Mouse (Mus musculus) testis, postnatal 14 days (tissue): ENCODE data around the gene Osbpl8.
"Not testable (repeated sequence)": the region's sequence is repeated elsewhere in the genome, so short reads cannot be mapped to it uniquely, and the experiment has no call there.

Source experiments
- DNase-seq: peaks from one replicate; pipeline ENCODE4 v3.0.0; 2021; ENCODE audit warnings: low spot score

Gene Osbpl8

DNA sequence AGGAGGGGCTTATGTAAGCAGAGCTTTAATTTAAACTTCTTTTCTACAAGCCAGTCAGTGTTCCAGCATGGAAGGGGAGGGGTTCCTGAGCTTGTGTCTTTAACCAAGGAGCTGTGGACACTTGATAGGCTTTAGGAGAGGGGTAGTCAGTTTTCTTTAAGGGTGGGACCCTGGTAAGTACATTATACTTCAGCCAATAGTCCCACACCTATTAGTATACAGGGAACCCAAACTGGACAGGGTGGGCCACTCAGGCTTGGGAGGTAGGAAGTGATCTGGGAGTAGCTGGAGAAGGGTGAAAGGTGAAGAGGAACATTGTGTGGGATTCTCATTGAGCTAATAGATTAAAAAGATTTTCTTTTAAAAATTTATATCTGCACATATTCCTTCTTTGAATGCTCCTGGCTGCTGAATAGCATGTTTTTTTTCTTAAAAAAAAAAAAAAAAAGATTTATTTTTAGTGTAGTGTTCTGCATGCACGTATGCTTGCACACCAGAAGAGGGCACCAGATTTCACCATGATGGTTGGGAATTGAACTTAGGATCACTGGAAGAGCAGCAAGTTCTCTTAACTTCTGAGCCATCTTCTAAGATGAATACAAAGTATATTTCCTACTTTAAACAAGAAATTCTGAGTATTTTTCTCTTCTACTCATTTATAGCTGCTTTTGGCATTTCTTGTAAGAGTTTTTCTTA is 21.2 kb downstream of the Osbpl8 start:
- DNase-seq, result no peak

DNA sequence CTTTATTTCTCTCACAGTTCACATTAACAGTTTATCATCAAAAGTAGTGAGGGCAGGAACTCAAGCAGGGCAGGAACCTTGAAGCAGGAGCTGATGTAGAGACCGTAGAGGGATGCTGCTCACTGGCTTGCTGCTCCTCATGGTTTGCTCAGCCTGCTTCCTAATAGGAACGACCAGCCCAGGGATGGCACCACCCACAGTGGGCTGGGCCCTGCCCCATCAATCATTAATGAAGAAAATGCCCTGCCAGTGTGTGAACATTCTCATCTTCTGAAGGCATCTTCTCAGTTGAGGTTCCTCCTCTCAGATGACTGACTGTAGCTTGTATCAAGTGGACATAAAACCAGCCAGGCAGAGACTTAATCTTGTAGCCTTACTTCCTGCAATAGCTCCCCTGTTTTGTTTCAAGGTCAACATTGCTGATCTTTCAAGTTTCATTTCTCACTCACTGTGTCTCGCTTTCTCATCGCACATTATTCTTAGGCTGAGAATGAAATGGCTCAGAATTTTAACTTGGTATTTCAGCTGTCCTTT is 24.5 kb downstream of the Osbpl8 start:
- DNase-seq, result no peak

DNA sequence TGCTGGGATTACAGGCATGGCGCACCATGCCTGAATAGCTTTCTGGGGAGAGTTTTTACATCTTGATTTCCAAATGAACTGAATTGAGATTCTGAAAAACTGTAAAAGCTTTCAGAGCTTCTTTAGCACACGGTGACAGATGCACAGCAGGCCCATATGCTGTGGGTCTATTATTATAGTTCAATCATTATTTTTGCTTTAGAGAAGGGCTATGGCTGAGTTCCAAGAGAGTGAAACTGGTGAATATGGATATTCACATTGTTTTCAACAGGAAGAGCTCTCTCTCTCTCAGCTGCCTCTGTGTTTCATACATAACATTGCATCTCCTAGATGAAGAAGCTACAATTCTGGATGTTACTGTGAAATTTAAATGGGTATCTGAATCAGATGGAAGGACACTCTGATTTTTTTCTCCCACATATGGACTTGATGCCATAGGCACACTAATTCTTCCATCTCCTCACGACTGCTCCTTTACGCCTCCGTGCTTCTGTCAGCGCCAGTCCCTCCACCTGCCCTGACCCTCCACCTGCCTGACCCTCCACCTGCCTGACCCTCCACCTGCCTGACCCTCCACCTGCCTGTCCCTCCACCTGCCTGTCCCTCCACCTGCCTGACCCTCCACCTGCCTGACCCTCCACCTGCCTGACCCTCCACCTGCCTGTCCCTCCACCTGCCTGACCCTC is 25.7 kb downstream of the Osbpl8 start:
- no peak for DNase-seq

DNA sequence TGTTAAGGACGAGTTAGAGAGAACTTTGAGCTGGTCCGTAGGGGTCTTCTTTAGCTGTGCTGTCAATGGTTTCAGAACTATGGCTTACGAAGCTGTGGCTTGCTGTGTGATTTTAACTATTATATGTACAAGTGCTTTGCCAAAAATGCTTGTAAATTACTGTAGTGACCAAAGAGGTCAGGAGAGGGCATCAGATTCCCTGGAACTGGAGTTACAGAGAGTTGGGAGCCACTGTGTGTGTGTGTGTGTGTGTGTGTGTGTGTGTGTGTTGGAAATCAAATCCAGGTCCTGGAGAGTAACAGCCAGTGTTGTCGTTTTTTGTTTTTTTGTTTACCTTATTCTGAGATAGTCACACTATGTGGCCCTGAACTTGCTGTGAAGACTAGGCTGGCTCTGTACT is 29.0 kb downstream of the Osbpl8 start:
- DNase-seq, result no peak

DNA sequence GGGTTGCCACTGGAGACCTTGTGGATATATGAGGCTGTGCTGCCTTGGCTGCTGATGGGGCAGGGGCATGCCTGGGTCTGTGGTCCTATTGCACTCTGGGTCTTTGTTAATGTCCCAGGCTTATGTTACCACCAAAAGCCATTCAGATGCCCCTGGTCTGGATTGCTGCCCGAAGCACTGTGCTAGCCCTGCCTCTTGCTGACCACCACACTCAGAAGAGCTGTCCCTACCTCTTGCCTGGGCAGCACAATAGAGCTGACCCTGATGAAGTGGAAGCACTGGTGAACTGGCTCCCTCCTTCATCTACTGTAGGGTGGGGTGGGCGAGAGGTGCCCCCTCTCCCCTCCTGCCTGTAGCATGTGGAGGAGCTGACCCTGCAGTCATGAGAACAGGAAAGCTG is 31.6 kb downstream of the Osbpl8 start:
- DNase-seq, result no peak

DNA sequence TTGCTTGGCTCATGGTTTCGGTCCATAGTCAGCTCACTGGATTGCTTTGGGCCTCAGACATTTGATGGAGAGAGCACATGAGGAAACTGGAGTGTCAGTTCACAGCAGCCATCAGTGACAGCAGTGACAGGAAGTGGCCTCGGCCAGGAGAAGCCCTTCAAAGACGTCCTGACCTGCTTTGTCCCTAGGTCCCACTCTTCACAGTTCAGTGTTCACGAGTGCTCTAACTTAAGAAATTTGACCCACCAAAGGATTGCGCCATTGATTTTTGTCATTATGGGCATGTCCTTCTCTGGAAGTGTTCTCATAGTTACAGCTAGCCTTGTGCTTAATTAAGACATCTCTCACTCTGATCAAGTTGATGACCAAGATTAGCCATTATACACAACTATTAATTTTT is 34.2 kb downstream of the Osbpl8 start:
- not testable (repeated sequence) for DNase-seq

DNA sequence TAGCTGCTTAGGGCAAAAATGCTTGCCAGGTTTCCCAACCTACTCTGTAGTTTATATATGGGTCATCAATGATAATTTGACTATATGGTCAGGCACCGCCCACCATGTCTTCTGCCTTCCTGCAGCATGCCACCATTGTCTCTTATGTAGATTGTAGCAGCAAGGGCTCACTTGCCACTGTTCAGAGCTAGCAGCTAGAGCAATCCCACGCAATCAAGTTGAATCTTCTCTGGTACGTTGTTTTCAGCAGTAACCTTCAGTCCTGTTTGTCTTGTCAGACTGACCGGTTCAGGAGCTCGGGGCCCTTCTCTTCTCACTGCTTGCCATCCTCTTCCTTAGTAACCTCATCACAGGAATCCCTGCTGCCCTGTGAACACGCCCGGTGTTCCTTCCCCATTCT is 36.6 kb downstream of the Osbpl8 start:
- DNase-seq, result no peak

DNA sequence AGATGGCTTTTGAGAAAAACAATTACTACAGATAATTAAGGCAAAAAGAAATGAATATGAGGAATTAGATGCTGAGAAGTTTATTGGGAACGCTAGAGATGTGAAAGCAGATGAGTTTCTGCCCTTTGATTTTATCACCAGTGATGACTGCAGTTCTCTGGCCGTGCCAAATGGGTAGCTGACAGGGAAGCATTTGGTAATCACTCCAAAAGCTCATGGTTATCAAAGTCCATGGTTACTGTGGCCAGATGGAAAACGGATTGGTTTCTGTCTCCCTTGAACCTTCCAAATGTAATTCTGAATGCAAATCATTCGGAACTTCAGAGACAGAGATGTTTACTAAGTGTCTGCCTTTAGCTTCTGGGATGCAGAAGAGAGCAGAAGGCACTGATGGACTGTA is 37.1 kb downstream of the Osbpl8 start:
- no peak for DNase-seq

DNA sequence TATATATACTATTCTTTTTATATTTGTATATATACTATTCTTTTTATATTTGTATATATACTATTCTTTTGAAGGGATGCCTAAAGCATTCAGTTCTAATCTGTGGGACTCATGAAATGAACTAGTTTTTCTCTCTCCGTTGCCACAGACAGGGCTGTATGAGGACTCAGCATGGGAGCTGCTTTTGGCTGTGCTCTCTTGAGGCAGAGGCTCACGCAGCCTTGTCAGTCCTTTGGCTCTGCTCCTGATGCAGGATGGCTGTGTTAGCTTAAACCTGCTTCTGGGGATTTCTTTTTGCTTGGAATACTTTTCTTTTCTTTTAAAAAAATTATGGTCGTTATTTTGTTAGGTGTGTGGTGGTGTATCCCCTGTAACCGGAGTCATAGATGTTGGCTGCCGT is 39.5 kb downstream of the Osbpl8 start:
- no peak for DNase-seq

DNA sequence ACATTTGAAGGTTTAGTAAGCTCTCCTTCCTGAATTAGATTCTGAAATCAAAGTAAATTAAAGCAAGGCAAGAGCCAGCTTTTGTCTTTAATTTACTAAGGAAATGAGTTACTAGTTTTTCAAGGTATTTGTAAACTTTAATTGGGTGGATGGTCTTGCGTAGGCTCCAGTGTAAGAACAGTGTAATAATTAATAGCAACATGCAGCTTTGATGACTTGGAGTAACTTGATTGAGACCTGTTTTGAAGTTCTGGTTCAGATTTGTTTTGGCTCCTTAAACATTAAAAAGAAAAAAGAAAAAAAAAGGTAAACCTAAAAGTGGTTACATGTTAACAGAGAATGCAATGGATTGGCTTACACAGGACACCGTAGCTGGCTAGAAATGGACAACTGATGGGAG is 40.9 kb downstream of the Osbpl8 start:
- DNase-seq, result no peak

DNA sequence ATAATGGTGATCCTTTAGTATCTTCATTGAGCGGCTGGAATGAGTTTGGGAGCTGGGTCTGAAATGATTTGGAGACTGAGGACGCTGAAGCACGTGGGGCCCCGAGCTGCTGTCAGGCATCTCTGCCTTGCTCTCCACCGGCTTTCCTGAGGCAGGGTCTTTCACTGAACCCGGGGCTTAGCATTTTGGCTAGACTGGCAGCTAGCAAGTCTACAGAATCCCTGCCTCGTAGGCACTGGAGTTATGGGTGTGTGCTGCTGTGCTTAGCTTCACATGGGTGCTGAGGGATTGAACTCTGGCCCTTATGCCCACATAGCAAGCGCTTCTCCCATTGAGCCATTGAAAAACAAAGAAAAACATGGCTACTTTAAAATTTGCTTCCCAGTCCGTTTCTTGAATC is 42.8 kb downstream of the Osbpl8 start:
- no peak for DNase-seq

DNA sequence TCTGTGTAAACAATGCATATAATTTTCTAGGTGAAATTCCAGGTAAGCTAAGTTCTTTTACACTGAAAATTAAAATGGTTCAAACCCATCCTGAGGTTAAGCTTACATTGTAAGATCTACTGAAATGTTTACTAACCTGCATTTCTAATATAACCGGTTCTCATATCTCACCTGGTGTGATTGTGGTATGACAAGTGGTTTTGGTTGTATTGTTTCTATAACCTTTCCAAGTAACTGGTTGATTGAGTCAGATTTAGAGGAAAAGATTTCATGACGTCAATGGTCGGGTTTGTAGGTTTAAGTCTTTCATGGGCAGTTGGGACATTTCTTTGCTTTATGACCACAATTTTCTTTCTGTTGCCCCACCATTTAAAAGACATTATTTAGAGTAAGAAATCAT is 49.5 kb downstream of the Osbpl8 start:
- DNase-seq, result no peak

DNA sequence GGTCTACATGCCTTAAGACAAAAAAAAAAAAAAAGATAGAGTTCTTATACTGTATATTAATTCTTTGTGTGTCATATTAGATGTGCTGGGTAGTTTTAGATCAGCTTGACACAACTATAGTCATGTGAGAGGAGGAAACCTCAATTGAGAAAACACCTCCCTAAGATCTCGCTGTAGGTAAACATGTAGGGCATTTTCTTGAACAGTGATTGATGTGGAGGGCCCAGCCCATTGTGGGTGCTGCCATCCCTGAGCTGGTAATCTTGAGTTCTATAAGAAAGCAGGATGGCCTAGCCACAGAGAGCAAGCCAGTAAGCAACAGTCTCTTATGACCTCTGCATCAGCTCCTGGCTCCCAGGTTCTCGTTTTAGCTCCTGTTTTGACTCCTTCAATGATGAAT is 50.1 kb downstream of the Osbpl8 start:
- no peak for DNase-seq

DNA sequence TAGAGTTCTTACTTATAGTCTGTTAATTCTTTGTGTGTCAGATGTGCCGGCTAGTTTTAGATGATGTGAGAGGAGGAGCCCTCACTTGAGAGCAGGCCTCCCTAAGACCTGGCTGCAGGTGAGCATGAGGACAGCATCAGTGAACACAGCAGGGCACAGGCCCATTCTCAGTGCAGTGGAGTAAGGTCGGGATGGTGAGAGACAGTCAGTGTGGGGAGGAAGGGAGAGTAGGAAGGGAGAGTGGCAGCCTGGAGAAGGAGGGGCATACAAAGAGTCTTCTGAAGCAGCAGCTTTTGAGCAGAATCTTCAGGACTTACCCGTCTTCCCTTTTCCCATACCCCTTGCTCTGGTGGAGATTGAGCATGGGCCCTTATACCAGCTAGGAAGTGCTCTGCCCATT is 51.0 kb downstream of the Osbpl8 start:
- peak; percentile 46 for DNase-seq

DNA sequence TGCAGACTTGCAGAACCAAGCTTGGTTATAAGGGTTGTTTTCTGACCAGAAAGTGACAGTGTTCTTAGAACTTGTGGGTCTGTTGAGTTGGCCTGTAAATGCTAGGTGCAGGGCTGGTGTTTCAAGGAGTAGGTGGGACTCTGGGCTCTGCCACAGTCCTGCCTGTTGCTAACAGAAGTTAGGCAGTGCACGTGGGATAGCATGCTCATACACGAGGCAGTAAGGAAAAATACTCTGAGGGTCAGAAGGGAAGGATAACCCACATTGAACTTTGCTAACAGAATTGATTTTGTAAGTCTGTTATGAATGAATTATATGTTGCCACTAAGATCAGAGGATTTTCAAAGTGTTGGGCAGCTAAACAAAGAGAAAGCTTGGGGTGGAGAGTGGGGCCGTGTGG is 51.6 kb downstream of the Osbpl8 start:
- no peak for DNase-seq

DNA sequence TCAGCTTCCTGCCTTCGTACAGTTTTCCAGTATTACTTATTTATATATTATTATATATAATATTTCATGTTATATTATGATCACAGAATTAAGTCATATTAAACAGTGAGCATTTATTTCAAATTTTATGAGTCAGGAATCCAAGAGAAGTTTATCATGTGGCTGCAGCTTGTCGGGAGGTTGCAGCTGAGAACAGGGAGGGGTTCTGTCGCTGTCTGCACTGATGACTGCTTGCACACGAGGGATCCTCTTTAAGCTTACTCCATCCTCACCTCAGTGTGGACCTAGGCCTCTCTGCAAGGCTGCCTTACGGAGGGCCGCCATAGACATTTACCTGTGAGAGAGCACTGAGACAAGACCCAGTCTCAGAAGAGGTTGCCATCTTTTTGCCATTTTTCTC is 58.0 kb downstream of the Osbpl8 start:
- DNase-seq, result no peak

DNA sequence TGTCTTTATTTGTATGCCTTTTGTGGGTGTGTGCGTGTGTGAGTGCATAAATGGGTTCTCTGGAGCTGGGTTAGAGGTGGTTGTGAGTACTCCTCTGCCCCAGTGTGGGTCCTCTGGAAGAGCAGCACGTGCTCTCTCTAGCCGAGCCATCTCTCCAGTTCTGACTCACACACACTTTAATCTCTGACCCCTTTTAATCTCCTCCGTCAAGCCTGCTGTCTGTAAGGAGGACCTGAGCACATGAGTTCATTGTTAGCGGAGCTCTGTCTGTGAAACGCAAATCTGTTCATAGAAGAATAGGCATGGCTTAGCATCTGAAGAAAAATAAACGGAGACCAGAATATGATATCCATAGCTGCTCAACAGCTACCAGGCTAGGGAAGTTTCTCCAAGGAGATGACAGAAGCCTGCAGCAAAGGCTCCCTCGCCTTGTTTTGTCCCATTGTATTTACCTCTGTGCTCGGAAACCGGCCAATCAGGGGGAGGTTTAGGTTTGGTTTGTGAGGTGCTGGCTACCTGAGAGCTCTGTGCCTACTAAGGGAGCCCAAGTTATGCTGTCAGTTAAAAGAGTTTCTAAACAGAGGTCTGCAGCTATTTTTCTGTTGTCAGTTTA is 58.8 kb downstream of the Osbpl8 start:
- DNase-seq, result no peak

DNA sequence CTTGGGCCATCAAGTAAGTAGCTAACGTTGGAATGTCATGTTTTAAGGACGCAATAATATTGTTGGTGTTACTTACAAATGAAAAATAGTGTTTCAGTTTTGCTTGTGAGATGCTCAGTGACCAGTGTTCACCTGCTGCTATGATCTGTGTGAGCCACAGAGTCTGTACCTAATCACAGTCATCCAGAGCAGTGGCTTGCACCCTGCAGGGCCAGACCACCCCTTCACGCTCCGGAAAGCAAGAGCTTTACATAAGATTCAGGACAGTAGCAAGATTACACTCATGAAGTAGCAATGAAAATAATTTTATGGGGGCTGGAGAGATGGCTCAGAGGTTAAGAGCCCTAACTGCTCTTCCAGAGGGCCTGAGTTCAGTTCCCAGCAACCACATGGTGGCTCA is 60.1 kb downstream of the Osbpl8 start:
- DNase-seq, result no peak

DNA sequence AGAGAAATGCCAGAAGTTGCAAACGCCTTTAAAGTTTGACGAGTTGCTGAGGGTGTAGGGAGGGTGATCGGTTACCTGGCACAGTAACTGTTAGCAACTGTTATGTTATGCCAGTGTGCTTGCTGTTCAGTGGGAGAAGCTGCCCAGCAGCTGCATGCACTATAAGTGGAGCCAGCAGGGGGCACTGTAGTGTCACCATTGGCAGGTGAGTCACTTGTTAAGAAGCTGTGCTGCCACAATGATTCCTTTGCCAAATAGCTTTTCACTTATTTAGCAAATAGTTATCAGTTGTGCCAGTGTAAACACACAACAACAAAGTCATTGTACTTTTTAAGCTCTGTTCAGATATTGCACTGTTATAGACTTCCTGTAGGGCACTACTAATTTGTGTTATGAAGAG is 62.0 kb downstream of the Osbpl8 start:
- DNase-seq, result peak; percentile 76

DNA sequence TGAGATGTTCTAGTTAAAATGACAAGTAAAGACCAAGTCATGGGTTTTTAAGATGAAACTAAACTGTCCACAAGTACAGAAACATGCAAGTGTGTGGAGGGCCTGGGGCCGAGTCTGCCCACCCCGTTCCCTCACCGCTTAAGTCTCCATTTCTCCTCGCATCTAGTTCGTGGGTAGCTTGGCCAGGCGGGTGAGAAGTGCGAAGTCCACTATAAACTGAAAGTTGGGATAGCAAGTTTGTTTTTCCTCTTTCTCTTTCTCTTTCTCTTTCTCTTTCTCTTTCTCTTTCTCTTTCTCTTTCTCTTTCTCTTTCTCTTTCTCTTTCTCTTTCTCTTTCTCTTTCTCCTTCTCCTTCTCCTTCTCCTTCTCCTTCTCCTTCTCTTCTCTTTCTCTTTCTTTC is 67.7 kb downstream of the Osbpl8 start:
- not testable (repeated sequence) for DNase-seq

DNA sequence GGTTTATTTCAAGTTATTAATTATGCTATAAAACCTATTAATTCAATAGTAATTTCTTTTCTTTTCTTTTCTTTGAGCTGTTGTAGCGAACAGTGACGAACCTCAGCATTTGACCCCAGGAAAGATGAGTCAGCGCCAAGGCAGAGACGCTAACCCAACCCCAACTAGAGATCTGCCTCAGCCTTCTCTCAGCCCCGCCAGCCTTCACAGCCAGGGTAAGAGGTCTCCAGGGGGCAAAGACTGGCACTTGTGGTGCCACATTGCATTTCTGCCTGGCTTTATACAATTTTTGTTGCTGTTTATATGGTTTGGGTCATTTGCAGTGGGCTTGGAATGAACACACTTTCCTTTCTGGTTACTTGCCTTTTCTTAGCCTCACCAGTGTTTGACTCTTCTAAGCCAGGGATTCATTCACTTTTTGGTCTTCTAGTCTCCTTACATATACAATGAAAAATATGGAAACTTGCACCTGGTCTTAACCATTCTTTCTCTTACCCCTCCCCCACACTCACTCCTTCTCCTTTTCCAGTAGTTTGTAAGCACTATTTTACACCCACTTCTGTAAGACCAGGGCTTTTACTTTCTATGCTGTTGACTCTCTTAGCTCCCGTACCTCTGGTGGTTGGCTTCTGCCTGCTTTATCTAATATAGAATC is 69.1 kb downstream of the Osbpl8 start:
- DNase-seq, result no peak

DNA sequence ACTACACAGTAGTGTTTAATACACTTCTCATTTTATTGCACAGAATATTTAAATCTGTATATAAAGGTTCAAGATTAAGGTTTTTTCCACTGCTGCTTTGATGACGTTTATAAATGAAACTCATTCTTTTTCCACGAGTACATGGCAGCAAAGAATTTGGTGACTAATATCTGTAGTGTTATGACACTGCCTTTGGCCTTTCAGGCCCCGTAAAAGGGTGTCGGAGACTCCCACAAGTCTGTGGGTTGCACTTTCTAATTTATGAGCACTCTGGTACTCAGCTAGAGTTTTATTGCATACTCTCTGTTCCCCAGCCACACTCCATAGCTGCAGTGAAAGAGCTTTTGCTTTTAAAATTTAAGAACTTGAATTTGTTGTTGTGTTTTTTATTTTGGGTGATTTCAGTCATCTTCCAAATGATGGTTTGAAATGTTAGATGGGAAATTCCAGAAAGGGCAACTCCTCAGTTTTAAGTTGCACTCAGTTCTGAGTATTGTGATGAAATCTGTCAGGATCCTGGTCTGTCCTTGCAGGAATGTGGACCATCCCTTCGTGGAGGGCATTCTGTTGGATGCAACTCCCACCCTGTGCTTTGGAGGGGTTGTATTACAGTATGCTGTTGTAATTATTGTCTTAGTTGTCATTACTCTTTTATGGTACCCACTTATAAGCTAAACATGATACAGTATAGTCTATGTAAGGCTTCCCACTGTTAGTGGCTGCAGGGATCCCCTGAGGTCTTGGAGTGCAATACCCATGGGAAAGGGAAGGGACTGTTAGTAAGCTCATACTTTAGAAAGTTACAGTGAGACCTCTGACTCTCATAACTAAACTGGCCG is 70.1 kb downstream of the Osbpl8 start:
- DNase-seq, result no peak
